Mouse (Mus musculus): ENCODE data around the gene Vamp5. TPM values are rescaled to one million over a fixed set of nuclear protein-coding genes. Genes with fewer than 3 reads are reported as not detected.

Vamp5 gene
- total and polyA plus RNA-seq, 3 experiments: 0.50 to 2.5 (median 0.90) TPM

GRCm38 (mm10) chr6:72382494-72382893, 2.2 kb upstream of the Vamp5 start:
- Histone ChIP-seq H3K4me2 (ENCODE audit: insufficient read depth, low read depth, poor library complexity, severe bottlenecking) (no peak overlapping the region), H3K4me3 (replicated peaks in 1 of 3; ENCODE audit: low read depth in 2 of 3, low read length in 2 of 3, poor library complexity in 1 of 3) (no peak overlapping the region), H3K27me3 (replicated peaks) (peaks cover 10% of the 10 kb centered on the region), H3K27ac (ENCODE audit: insufficient read depth, low read depth) (no peak overlapping the region), H3K36me3 (replicated peaks in 1 of 2; ENCODE audit: control insufficient read depth in 1 of 2, insufficient read depth in 1 of 2, low read length in 1 of 2) (peaks cover 5 to 32% of the 10 kb centered on the region in 2 experiments), H3K79me2 (replicated peaks; ENCODE audit: control insufficient read depth, extremely low read depth, insufficient read depth, poor library complexity, severe bottlenecking) (no peaks in the 10 kb centered on the region), H3K4me1 (ENCODE audit: control insufficient read depth in 1 of 2, insufficient read depth in 2 of 2) (peaks cover 0 to 9% of the 10 kb centered on the region in 2 experiments; a peak in 2 of 4 replicates), H3K9ac (ENCODE audit: insufficient read depth, low read depth) (no peak overlapping the region), H3K9me3 (replicated peaks; ENCODE audit: low read length) (no peaks in the 10 kb centered on the region)
- in situ Hi-C loops (cut with MboI; ENCODE audit: low pct_ligation_motif_present, low pct_unique_long_range_greater_than_20kb, low sequenced_read_pairs) (no loop called here), dilution Hi-C loops (cut with MboI; ENCODE audit: extremely low pct_ligation_motif_present, extremely low pct_unique_long_range_greater_than_20kb, low sequenced_read_pairs) (no loop called here)
- TF ChIP-seq CHD1 (IDR thresholded peaks at IDR 0.05; ENCODE audit: low read depth, low read length) (no peak), ZC3H11A (IDR thresholded peaks at IDR 0.05; ENCODE audit: low read depth, low read length) (no peak), BHLHE40 (IDR thresholded peaks at IDR 0.05; ENCODE audit: low read depth, low read length) (no peak), GABPA (IDR thresholded peaks at IDR 0.05; ENCODE audit: insufficient replicate concordance, low read depth, low read length) (no peak), TCF12 (IDR thresholded peaks at IDR 0.05; ENCODE audit: low read depth, low read length) (no peak), SMC3 (IDR thresholded peaks at IDR 0.05; ENCODE audit: low read depth, low read length) (no peak), JUN (IDR thresholded peaks at IDR 0.05; ENCODE audit: insufficient read depth, low read depth, low read length) (no peak), ZNF384 (IDR thresholded peaks at IDR 0.05; ENCODE audit: low read depth, low read length) (no peak), USF2 (conservative IDR thresholded peaks at IDR 0.05; ENCODE audit: low read depth, low read length) (no peak), CHD2 (IDR thresholded peaks at IDR 0.05; ENCODE audit: low read length) (no peak), ELF1 (IDR thresholded peaks at IDR 0.05; ENCODE audit: low read depth, low read length) (no peak)
- DNase-seq (ENCODE audit: extremely low read depth): no peak

DNA sequence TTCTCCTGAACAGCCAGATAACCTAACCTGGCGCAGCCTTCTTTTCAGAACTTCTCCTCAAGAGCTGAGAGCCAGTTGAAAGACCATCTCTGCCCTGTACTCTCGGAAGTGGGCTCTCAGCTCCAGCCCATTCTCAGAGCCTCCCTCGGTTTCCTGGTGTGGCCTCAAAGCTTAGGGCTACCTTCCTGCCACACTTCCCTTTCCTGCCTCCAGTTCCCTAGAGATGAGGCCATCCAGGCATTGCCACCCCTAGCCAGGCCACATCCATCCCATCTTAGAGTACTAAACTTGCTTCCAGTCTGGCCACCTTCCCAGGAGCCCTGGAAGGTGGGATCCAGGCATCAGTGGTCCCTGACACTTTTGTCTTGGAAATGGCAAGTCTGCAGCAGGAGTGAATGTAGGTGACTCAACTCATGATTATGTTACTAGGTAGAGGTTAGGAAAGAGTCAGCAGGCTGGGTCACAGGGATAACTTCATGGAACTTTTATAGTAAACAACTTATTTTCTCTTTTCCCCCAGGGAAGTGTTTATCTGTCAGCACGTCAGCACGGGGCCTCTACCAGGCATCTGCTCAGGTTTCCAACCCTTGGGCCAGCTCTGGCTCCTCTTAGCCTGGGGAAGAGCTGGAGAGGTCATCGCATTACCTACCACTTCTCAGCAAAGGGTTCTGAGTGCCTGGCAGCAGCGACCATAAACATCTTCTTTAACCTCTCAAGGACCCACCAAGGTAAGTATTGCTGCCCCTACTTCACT, 714 bp downstream of the Vamp5 start:
- no peaks in the 10 kb centered on the region for H3K9me3 ChIP-seq (replicated peaks; ENCODE audit: low read length)
- peaks cover 0 to 9% of the 10 kb centered on the region in 2 experiments for H3K36me3 ChIP-seq (replicated peaks in 1 of 2; ENCODE audit: control insufficient read depth in 1 of 2, insufficient read depth in 1 of 2, low read length in 1 of 2)
- DNase-seq (ENCODE audit: extremely low read depth): no peak
- H3K27ac ChIP-seq (ENCODE audit: insufficient read depth, low read depth): no peak overlapping the region
- peaks cover 10% of the 10 kb centered on the region for H3K27me3 ChIP-seq (replicated peaks)
- peak overlapping the region; percentile 33 for H3K4me2 ChIP-seq (ENCODE audit: insufficient read depth, low read depth, poor library complexity, severe bottlenecking)
- TF ChIP-seq GABPA (IDR thresholded peaks at IDR 0.05; ENCODE audit: insufficient replicate concordance, low read depth, low read length) (no peak), ZC3H11A (IDR thresholded peaks at IDR 0.05; ENCODE audit: low read depth, low read length) (no peak), KAT2A (IDR thresholded peaks at IDR 0.05; ENCODE audit: insufficient replicate concordance, low read length) (no peak), TBP (conservative IDR thresholded peaks at IDR 0.05; ENCODE audit: low read depth, low read length) (no peak), SIN3A (IDR thresholded peaks at IDR 0.05; ENCODE audit: low read length) (no peak), ZKSCAN1 (IDR thresholded peaks at IDR 0.05; ENCODE audit: borderline replicate concordance, low read depth, low read length) (no peak), ZMIZ1 (IDR thresholded peaks at IDR 0.05; ENCODE audit: low read depth, low read length) (no peak), USF1 (IDR thresholded peaks at IDR 0.05; ENCODE audit: low read depth, low read length) (no peak), PAX5 (IDR thresholded peaks at IDR 0.05; ENCODE audit: low read length) (no peak), RCOR1 (conservative IDR thresholded peaks at IDR 0.05; ENCODE audit: low read depth, low read length) (no peak), SMC3 (IDR thresholded peaks at IDR 0.05; ENCODE audit: low read depth, low read length) (no peak)
- in situ Hi-C loops (cut with MboI; ENCODE audit: low pct_ligation_motif_present, low pct_unique_long_range_greater_than_20kb, low sequenced_read_pairs) (no loop called here), dilution Hi-C loops (cut with MboI; ENCODE audit: extremely low pct_ligation_motif_present, extremely low pct_unique_long_range_greater_than_20kb, low sequenced_read_pairs) (no loop called here)
- peaks cover 2 to 21% of the 10 kb centered on the region in 2 experiments; a peak in 3 of 4 replicates for H3K4me1 ChIP-seq (ENCODE audit: control insufficient read depth in 1 of 2, insufficient read depth in 2 of 2)
- H3K4me3 ChIP-seq (replicated peaks in 1 of 3; ENCODE audit: low read depth in 2 of 3, low read length in 2 of 3, poor library complexity in 1 of 3): peak overlapping the region in 2 of 3 experiments; percentile 54 to 68
- H3K79me2 ChIP-seq (replicated peaks; ENCODE audit: control insufficient read depth, extremely low read depth, insufficient read depth, poor library complexity, severe bottlenecking): no peaks in the 10 kb centered on the region
- no peak overlapping the region; the same call in 1 of the 2 replicates for H3K9ac ChIP-seq (ENCODE audit: insufficient read depth, low read depth)
